Mouse (Mus musculus): Measurements from ENCODE around the gene Jsrp1.
"Not testable (repeated sequence)": the region's sequence is repeated elsewhere in the genome, so short reads cannot be mapped to it uniquely, and the experiment has no call there.

Gene Jsrp1

GRCm38 (mm10) chr10:80832818-80833217 is 19.5 kb upstream of the Jsrp1 start:
- DNase-seq (ENCODE audit: low spot score in 2 of 2) = no peak

GRCm38 (mm10) chr10:80831136-80831535 is 17.8 kb upstream of the Jsrp1 start:
- no peak for DNase-seq (ENCODE audit: low spot score in 2 of 2)

GRCm38 (mm10) chr10:80829359-80830278 is 16.3 kb upstream of the Jsrp1 start:
- no peak for DNase-seq (ENCODE audit: low spot score in 2 of 2)

GRCm38 (mm10) chr10:80828587-80828986 is 15.3 kb upstream of the Jsrp1 start:
- not testable (repeated sequence) for DNase-seq (ENCODE audit: low spot score in 2 of 2)

GRCm38 (mm10) chr10:80827870-80828420 is 14.6 kb upstream of the Jsrp1 start:
- DNase-seq (ENCODE audit: low spot score in 2 of 2) = no peak

- DNase-seq (ENCODE audit: low spot score in 2 of 2) = no peak
Measured at GRCm38 (mm10) chr10:80827063-80827869, 14.0 kb upstream of the Jsrp1 start.

GRCm38 (mm10) chr10:80826151-80827062 is 13.1 kb upstream of the Jsrp1 start, which contains the start of gene Oaz1:
Gene Oaz1, plus strand, starts transcription at chr10:80826656.
- DNase-seq (ENCODE audit: low spot score in 2 of 2) = peak; percentile 99 to 100

- no peak for DNase-seq (ENCODE audit: low spot score in 2 of 2)
Measured at GRCm38 (mm10) chr10:80824827-80825226, 11.5 kb upstream of the Jsrp1 start.

GRCm38 (mm10) chr10:80823847-80824643 is 10.7 kb upstream of the Jsrp1 start:
- DNase-seq (ENCODE audit: low spot score in 2 of 2) = no peak

- DNase-seq (ENCODE audit: low spot score in 2 of 2) = no peak
Measured at GRCm38 (mm10) chr10:80823316-80823715, 10.0 kb upstream of the Jsrp1 start.

- no peak for DNase-seq (ENCODE audit: low spot score in 2 of 2)
Measured at GRCm38 (mm10) chr10:80822528-80822927, 9.2 kb upstream of the Jsrp1 start.

GRCm38 (mm10) chr10:80821991-80822390 is 8.7 kb upstream of the Jsrp1 start:
- no peak for DNase-seq (ENCODE audit: low spot score in 2 of 2)

GRCm38 (mm10) chr10:80819406-80819805 is 6.1 kb upstream of the Jsrp1 start:
- DNase-seq (ENCODE audit: low spot score in 2 of 2) = no peak

GRCm38 (mm10) chr10:80818599-80819281 is 5.4 kb upstream of the Jsrp1 start:
- no peak for DNase-seq (ENCODE audit: low spot score in 2 of 2)

GRCm38 (mm10) chr10:80817955-80818354 is 4.7 kb upstream of the Jsrp1 start:
- DNase-seq (ENCODE audit: low spot score in 2 of 2) = not testable (repeated sequence)

GRCm38 (mm10) chr10:80817164-80817563 is 3.9 kb upstream of the Jsrp1 start:
- DNase-seq (ENCODE audit: low spot score in 2 of 2) = no peak

- not testable (repeated sequence) for DNase-seq (ENCODE audit: low spot score in 2 of 2)
Measured at GRCm38 (mm10) chr10:80816303-80816702, 3.0 kb upstream of the Jsrp1 start.

GRCm38 (mm10) chr10:80814800-80815199 is 1.5 kb upstream of the Jsrp1 start:
- DNase-seq (ENCODE audit: low spot score in 2 of 2) = no peak

GRCm38 (mm10) chr10:80812391-80813041 is 782 bp downstream of the Jsrp1 start:
- DNase-seq (ENCODE audit: low spot score in 2 of 2) = no peak

All from right cerebral cortex, adult 2 months (tissue).